Mouse (Mus musculus) Muller cell, postnatal 12 days (primary cell): ENCODE results near the gene Pomgnt2.

Source experiments
- DNase-seq: peaks from one replicate; pipeline ENCODE4 v3.0.0-alpha.2; 2015; ENCODE audit errors: inconsistent ontology term

The Pomgnt2 gene

GRCm38 (mm10) chr9:121969841-121970381 is 27.0 kb downstream of the Pomgnt2 start:
- no peak for DNase-seq

GRCm38 (mm10) chr9:121968258-121968657 is 28.7 kb downstream of the Pomgnt2 start:
- DNase-seq, result no peak

- no peak for DNase-seq
These were observed 32.0 kb downstream of the Pomgnt2 start for GRCm38 (mm10) chr9:121964941-121965340.

GRCm38 (mm10) chr9:121959966-121960635 is 36.8 kb downstream of the Pomgnt2 start:
- DNase-seq, result peak; percentile 69

- DNase-seq, result no peak
These were observed 44.3 kb downstream of the Pomgnt2 start for GRCm38 (mm10) chr9:121952596-121952995.

- no peak for DNase-seq
These were observed 45.8 kb downstream of the Pomgnt2 start for GRCm38 (mm10) chr9:121951114-121951423.

- peak; percentile 82 for DNase-seq
These were observed 46.3 kb downstream of the Pomgnt2 start, which contains the start of gene Fam198a for GRCm38 (mm10) chr9:121950418-121951113. Gene Fam198a (plus strand): TSS chr9:121950988.

- DNase-seq, result no peak
These were observed 48.5 kb downstream of the Pomgnt2 start for GRCm38 (mm10) chr9:121948431-121948830.

GRCm38 (mm10) chr9:121947784-121948183 is 49.1 kb downstream of the Pomgnt2 start:
- DNase-seq, result peak; percentile 66

GRCm38 (mm10) chr9:121943628-121944027 is 53.3 kb downstream of the Pomgnt2 start:
- no peak for DNase-seq

- no peak for DNase-seq
These were observed 53.9 kb downstream of the Pomgnt2 start for GRCm38 (mm10) chr9:121943005-121943404.

- DNase-seq, result peak; percentile 33
These were observed 59.0 kb downstream of the Pomgnt2 start for GRCm38 (mm10) chr9:121937944-121938355.

- peak; percentile 9 for DNase-seq
These were observed 59.5 kb downstream of the Pomgnt2 start for GRCm38 (mm10) chr9:121937451-121937864.

- no peak for DNase-seq
These were observed 60.0 kb downstream of the Pomgnt2 start for GRCm38 (mm10) chr9:121936952-121937351.

GRCm38 (mm10) chr9:121934856-121935255 is 62.1 kb downstream of the Pomgnt2 start:
- DNase-seq, result no peak
